Mouse (Mus musculus) thymus, adult 2 months (tissue): ENCODE data around the gene Crtam.

Source experiments
- CTCF ChIP-seq: fragments of 200-500 bp; IDR thresholded peaks from 2 replicates; pipeline ENCODE4 v1.5.1; 2012; ENCODE audit warnings: mild to moderate bottlenecking, control low read depth, low read length, moderate library complexity, borderline replicate concordance; ENCODE audit not compliant: control insufficient read depth, poor library complexity, insufficient read depth; ENCODE audit errors: extremely low read depth
- POLR2A ChIP-seq: fragments of 200-500 bp; IDR thresholded peaks from 2 replicates; pipeline ENCODE4 v1.6.1; 2012; ENCODE audit warnings: mild to moderate bottlenecking, low read length, control low read depth, moderate library complexity; ENCODE audit not compliant: control insufficient read depth, poor library complexity, insufficient read depth; ENCODE audit errors: extremely low read depth

- TF ChIP-seq CTCF (no peak), POLR2A (no peak)
Measured at GRCm38 (mm10) chr9:40989940-40990588, 14.4 kb downstream of the Crtam start.
